Comparison of ENCODE assay signal across 11 mouse cellular contexts in genomic region chr8:126514011-126514964, GRCm38 (mm10). TPM values are rescaled to one million over a fixed set of nuclear protein-coding genes. Genes with fewer than 3 reads are reported as not detected.
DNase-seq lines count a peak whose midpoint lies in the region; ATAC-seq and TF ChIP-seq lines count a peak whose summit lies in the region.
"Had no signal": no experiment of that assay in that cellular context is flagged by ENCODE, and none has a peak within 500 bp of the region (broad histone marks: within the 10 kb centered on the region; RNA-seq: fewer than 3 reads in every experiment).

No protein-coding gene starts in this region.

- H3K27ac ChIP-seq in midbrain, embryonic 13.5 days, result 0 out of 2 replicates have a peak overlapping the region, but pooled peaks have one; percentile 3
- no peak overlapping the region for H3K27ac ChIP-seq in midbrain, embryonic 14.5 days (replicated peaks; ENCODE audit: low read depth, low read length)
- no peak overlapping the region for H3K27ac ChIP-seq in stomach, postnatal 0 days (replicated peaks)
- H3K27ac ChIP-seq: liver, embryonic 15.5 days; neural tube, embryonic 12.5 days had no signal

- no peak overlapping the region for H3K4me3 ChIP-seq in midbrain, embryonic 13.5 days (replicated peaks)
- no peak overlapping the region for H3K4me3 ChIP-seq in midbrain, embryonic 14.5 days (replicated peaks; ENCODE audit: low read depth, low read length)
- no peak overlapping the region for H3K4me3 ChIP-seq in stomach, postnatal 0 days (ENCODE audit: low read depth, low read length)
- H3K4me3 ChIP-seq: liver, embryonic 15.5 days; neural tube, embryonic 12.5 days had no signal

- H3K36me3 ChIP-seq in midbrain, embryonic 13.5 days, result no peaks in the 10 kb centered on the region
- H3K36me3 ChIP-seq in midbrain, embryonic 14.5 days (ENCODE audit: control insufficient read depth, insufficient read depth, low read length), result no peaks in the 10 kb centered on the region
- no peaks in the 10 kb centered on the region for H3K36me3 ChIP-seq in stomach, postnatal 0 days (ENCODE audit: control insufficient read depth, insufficient read depth, low read length)
- H3K36me3 ChIP-seq: liver, embryonic 15.5 days; neural tube, embryonic 12.5 days had no signal

- ATAC-seq in midbrain, embryonic 13.5 days, result no peak
- no peak for ATAC-seq in midbrain, embryonic 14.5 days (ENCODE audit: low FRiP score, low TSS enrichment)
- peak; percentile 39; the same call in 1 of the 2 replicates for ATAC-seq in stomach, postnatal 0 days (ENCODE audit: low FRiP score, low TSS enrichment)
- ATAC-seq: forebrain, postnatal 0 days had no signal

- no peak overlapping the region for H3K9ac ChIP-seq in midbrain, embryonic 13.5 days (replicated peaks)
- H3K9ac ChIP-seq in midbrain, embryonic 14.5 days (replicated peaks; ENCODE audit: low read length), result no peak overlapping the region
- 0 out of 2 replicates have a peak overlapping the region, but pooled peaks have one; percentile 4 for H3K9ac ChIP-seq in stomach, postnatal 0 days (ENCODE audit: low read length)
- H3K9ac ChIP-seq: forebrain, postnatal 0 days; liver, embryonic 15.5 days; neural tube, embryonic 12.5 days had no signal

- H3K9me3 ChIP-seq in midbrain, embryonic 13.5 days, result no peaks in the 10 kb centered on the region
- no peaks in the 10 kb centered on the region for H3K9me3 ChIP-seq in midbrain, embryonic 14.5 days (ENCODE audit: control insufficient read depth, low read length)
- no peaks in the 10 kb centered on the region for H3K9me3 ChIP-seq in stomach, postnatal 0 days (ENCODE audit: control insufficient read depth, low read length)
- H3K9me3 ChIP-seq: liver, embryonic 15.5 days; neural tube, embryonic 12.5 days had no signal

- no peak overlapping the region for H3K4me2 ChIP-seq in midbrain, embryonic 13.5 days (replicated peaks)
- no peak overlapping the region for H3K4me2 ChIP-seq in midbrain, embryonic 14.5 days (ENCODE audit: low read length)
- no peak overlapping the region for H3K4me2 ChIP-seq in stomach, postnatal 0 days (replicated peaks; ENCODE audit: low read depth)
- H3K4me2 ChIP-seq: liver, embryonic 15.5 days; neural tube, embryonic 12.5 days had no signal

- peak; percentile 75 for DNase-seq in adrenal gland, adult 2 months
- DNase-seq in adrenal gland, postnatal 4 days (ENCODE audit: low spot score in 2 of 2), result no peak
- DNase-seq in midbrain, embryonic 14.5 days, result no peak
- peak; percentile 57 for DNase-seq in heart, postnatal 4 days
- DNase-seq in stomach, postnatal 0 days (ENCODE audit: low spot score), result no peak
- DNase-seq in frontal cortex, postnatal 25 days (ENCODE audit: low spot score in 2 of 2), result no peak
- DNase-seq in spleen, adult 12 weeks (ENCODE audit: low spot score), result no peak
- DNase-seq: forebrain, postnatal 0 days had no signal

- no peak for TF ChIP-seq CTCF in stomach, postnatal 0 days (IDR thresholded peaks at IDR 0.05; ENCODE audit: low read depth)

- peaks cover 27% of the 10 kb centered on the region for H3K4me1 ChIP-seq in midbrain, embryonic 13.5 days (replicated peaks)
- no peaks in the 10 kb centered on the region for H3K4me1 ChIP-seq in midbrain, embryonic 14.5 days (ENCODE audit: control insufficient read depth, insufficient read depth, low read length)
- H3K4me1 ChIP-seq in stomach, postnatal 0 days (replicated peaks; ENCODE audit: control insufficient read depth, insufficient read depth), result no peaks in the 10 kb centered on the region

- WGBS in midbrain, embryonic 13.5 days, result 74% methylated on average over 10 of the region's 10 CpGs
- WGBS in midbrain, embryonic 14.5 days, result 71% methylated on average over 10 of the region's 10 CpGs
- WGBS in stomach, postnatal 0 days, result 48% methylated on average over 10 of the region's 10 CpGs

- TF ChIP-seq EP300 in stomach, postnatal 0 days (optimal IDR thresholded peaks at IDR 0.05), result no peak

- H3K27me3 ChIP-seq in midbrain, embryonic 13.5 days, result no peaks in the 10 kb centered on the region
- no peaks in the 10 kb centered on the region for H3K27me3 ChIP-seq in midbrain, embryonic 14.5 days (ENCODE audit: control insufficient read depth, insufficient read depth, low read length)
- no peaks in the 10 kb centered on the region for H3K27me3 ChIP-seq in stomach, postnatal 0 days (ENCODE audit: control insufficient read depth, insufficient read depth, low read length)
- H3K27me3 ChIP-seq: neural tube, embryonic 12.5 days had no signal

RNA-seq across cellular contexts. Expression of gene Tarbp1, which starts 39.4 kb away (rescaled TPM):
- 1 to 10 TPM; 4.8 to 5.0 TPM for total RNA-seq in adrenal gland, adult 2 months (2021)
- polyA plus RNA-seq in adrenal gland, adult 2 months (2012; rRNA removed), result 3.8 and 4.1 TPM in 2 replicates
- total RNA-seq in adrenal gland, postnatal 4 days (2021), result 10 to 100 TPM; 11.0 to 11.2 TPM
- polyA plus RNA-seq in midbrain, embryonic 13.5 days (2015; fragmentation: Nextera tagmentation; extraction: Ambion mirVana), result 1.8 TPM in 2 replicates
- 2.2 and 2.5 TPM in 2 replicates for polyA plus RNA-seq in midbrain, embryonic 14.5 days (2014; fragmentation: Nextera tagmentation; extraction: Ambion mirVana)
- 1 to 10 TPM; 5.0 to 5.9 TPM for total RNA-seq in heart, postnatal 4 days (2021)
- polyA plus RNA-seq in stomach, postnatal 0 days (2015; fragmentation: Nextera tagmentation; extraction: Ambion mirVana), result 1.1 and 1.2 TPM in 2 replicates

Comparison
In these comparisons a context has a peak if more than half of its experiments do, and no peak if none do; other contexts are left out.
1. DNase-seq: peak in adrenal gland, adult 2 months (single experiment) and heart, postnatal 4 days (single experiment); none in adrenal gland, postnatal 4 days (0 of 2), midbrain, embryonic 14.5 days (single experiment), stomach, postnatal 0 days (single experiment), frontal cortex, postnatal 25 days (0 of 2) and spleen, adult 12 weeks (single experiment).